Mouse (Mus musculus): Measurements from ENCODE around the gene Fam117b. TPM values are rescaled to one million over a fixed set of nuclear protein-coding genes. Genes with fewer than 3 reads are reported as not detected.

Fam117b gene
- polyA plus RNA-seq, 1 experiment = 19.8 TPM

GRCm38 (mm10) chr1:59967291-59967690, 54.5 kb downstream of the Fam117b start:
- no peaks in the 10 kb centered on the region for H3K9me3 ChIP-seq (replicated peaks; ENCODE audit: control insufficient read depth, insufficient read depth, low read length, poor library complexity, severe bottlenecking)
- H3K4me3 ChIP-seq (ENCODE audit: low read depth, low read length) = no peak overlapping the region
- no peaks in the 10 kb centered on the region for H3K4me1 ChIP-seq (ENCODE audit: control insufficient read depth, insufficient read depth, low read length)
- no peak for TF ChIP-seq POLR2A (IDR thresholded peaks at IDR 0.05; ENCODE audit: insufficient read depth, low read length)
- no peak for TF ChIP-seq CTCF (IDR thresholded peaks at IDR 0.05; ENCODE audit: low read depth, low read length)
- no peak for TF ChIP-seq EP300 (IDR thresholded peaks at IDR 0.05; ENCODE audit: insufficient read depth, low read depth, low read length)
- H3K36me3 ChIP-seq (ENCODE audit: control insufficient read depth, insufficient read depth, low read length, poor library complexity, severe bottlenecking) = no peaks in the 10 kb centered on the region
- no peak overlapping the region for H3K9ac ChIP-seq (ENCODE audit: low read depth, poor library complexity, severe bottlenecking)
- no peaks in the 10 kb centered on the region for H3K27me3 ChIP-seq (ENCODE audit: control insufficient read depth, insufficient read depth, low read length, poor library complexity, severe bottlenecking)
- no peak overlapping the region for H3K27ac ChIP-seq (ENCODE audit: insufficient read depth, low read length)

- Histone ChIP-seq H3K36me3 (ENCODE audit: control insufficient read depth, insufficient read depth, low read length, poor library complexity, severe bottlenecking) (no peaks in the 10 kb centered on the region; the same call in 1 of the 2 replicates), H3K27me3 (ENCODE audit: control insufficient read depth, insufficient read depth, low read length, poor library complexity, severe bottlenecking) (no peaks in the 10 kb centered on the region), H3K9me3 (replicated peaks; ENCODE audit: control insufficient read depth, insufficient read depth, low read length, poor library complexity, severe bottlenecking) (peaks cover 9% of the 10 kb centered on the region), H3K9ac (ENCODE audit: low read depth, poor library complexity, severe bottlenecking) (no peak overlapping the region), H3K27ac (ENCODE audit: insufficient read depth, low read length) (no peak overlapping the region), H3K4me3 (ENCODE audit: low read depth, low read length) (no peak overlapping the region), H3K4me1 (ENCODE audit: control insufficient read depth, insufficient read depth, low read length) (no peaks in the 10 kb centered on the region)
- TF ChIP-seq EP300 (IDR thresholded peaks at IDR 0.05; ENCODE audit: insufficient read depth, low read depth, low read length) = no peak
- TF ChIP-seq POLR2A (IDR thresholded peaks at IDR 0.05; ENCODE audit: insufficient read depth, low read length) = no peak
Measured at GRCm38 (mm10) chr1:59986626-59987025, 73.8 kb downstream of the Fam117b start.

GRCm38 (mm10) chr1:59987399-59988040, 74.7 kb downstream of the Fam117b start:
- no peaks in the 10 kb centered on the region; the same call in 1 of the 2 replicates for H3K36me3 ChIP-seq (ENCODE audit: control insufficient read depth, insufficient read depth, low read length, poor library complexity, severe bottlenecking)

GRCm38 (mm10) chr1:59995646-59996045, 82.8 kb downstream of the Fam117b start:
- no peak overlapping the region for H3K4me3 ChIP-seq (ENCODE audit: low read depth, low read length)
- no peaks in the 10 kb centered on the region for H3K4me1 ChIP-seq (ENCODE audit: control insufficient read depth, insufficient read depth, low read length)
- H3K27ac ChIP-seq (ENCODE audit: insufficient read depth, low read length) = no peak overlapping the region
- peak; percentile 37 for TF ChIP-seq CTCF (IDR thresholded peaks at IDR 0.05; ENCODE audit: low read depth, low read length)
- TF ChIP-seq POLR2A (IDR thresholded peaks at IDR 0.05; ENCODE audit: insufficient read depth, low read length) = no peak
- H3K9ac ChIP-seq (ENCODE audit: low read depth, poor library complexity, severe bottlenecking) = no peak overlapping the region
- H3K27me3 ChIP-seq (ENCODE audit: control insufficient read depth, insufficient read depth, low read length, poor library complexity, severe bottlenecking) = no peaks in the 10 kb centered on the region; the same call in 1 of the 2 replicates
- no peaks in the 10 kb centered on the region for H3K9me3 ChIP-seq (replicated peaks; ENCODE audit: control insufficient read depth, insufficient read depth, low read length, poor library complexity, severe bottlenecking)
- no peaks in the 10 kb centered on the region for H3K36me3 ChIP-seq (ENCODE audit: control insufficient read depth, insufficient read depth, low read length, poor library complexity, severe bottlenecking)

More at GRCm38 (mm10) chr1:59987399-59988040, 74.7 kb downstream of the Fam117b start:
- Histone ChIP-seq H3K9ac (ENCODE audit: low read depth, poor library complexity, severe bottlenecking) (no peak overlapping the region), H3K4me1 (ENCODE audit: control insufficient read depth, insufficient read depth, low read length) (no peaks in the 10 kb centered on the region), H3K4me3 (ENCODE audit: low read depth, low read length) (no peak overlapping the region), H3K27ac (ENCODE audit: insufficient read depth, low read length) (no peak overlapping the region), H3K9me3 (replicated peaks; ENCODE audit: control insufficient read depth, insufficient read depth, low read length, poor library complexity, severe bottlenecking) (peaks cover 9% of the 10 kb centered on the region), H3K27me3 (ENCODE audit: control insufficient read depth, insufficient read depth, low read length, poor library complexity, severe bottlenecking) (no peaks in the 10 kb centered on the region)
- no peak for TF ChIP-seq EP300 (IDR thresholded peaks at IDR 0.05; ENCODE audit: insufficient read depth, low read depth, low read length)

- no peak overlapping the region for H3K27ac ChIP-seq (ENCODE audit: insufficient read depth, low read length)
- no peaks in the 10 kb centered on the region for H3K9me3 ChIP-seq (replicated peaks; ENCODE audit: control insufficient read depth, insufficient read depth, low read length, poor library complexity, severe bottlenecking)
- H3K4me1 ChIP-seq (ENCODE audit: control insufficient read depth, insufficient read depth, low read length) = no peaks in the 10 kb centered on the region
- no peak overlapping the region for H3K4me3 ChIP-seq (ENCODE audit: low read depth, low read length)
- H3K27me3 ChIP-seq (ENCODE audit: control insufficient read depth, insufficient read depth, low read length, poor library complexity, severe bottlenecking) = no peaks in the 10 kb centered on the region; the same call in 1 of the 2 replicates
- H3K9ac ChIP-seq (ENCODE audit: low read depth, poor library complexity, severe bottlenecking) = no peak overlapping the region
- TF ChIP-seq POLR2A (IDR thresholded peaks at IDR 0.05; ENCODE audit: insufficient read depth, low read length) (no peak), CTCF (IDR thresholded peaks at IDR 0.05; ENCODE audit: low read depth, low read length) (no peak), EP300 (IDR thresholded peaks at IDR 0.05; ENCODE audit: insufficient read depth, low read depth, low read length) (no peak)
- H3K36me3 ChIP-seq (ENCODE audit: control insufficient read depth, insufficient read depth, low read length, poor library complexity, severe bottlenecking) = no peaks in the 10 kb centered on the region
Measured at GRCm38 (mm10) chr1:59997352-59997751, 84.5 kb downstream of the Fam117b start.

- no peaks in the 10 kb centered on the region for H3K36me3 ChIP-seq (ENCODE audit: control insufficient read depth, insufficient read depth, low read length, poor library complexity, severe bottlenecking)
- no peaks in the 10 kb centered on the region; the same call in 1 of the 2 replicates for H3K27me3 ChIP-seq (ENCODE audit: control insufficient read depth, insufficient read depth, low read length, poor library complexity, severe bottlenecking)
- no peak for TF ChIP-seq POLR2A (IDR thresholded peaks at IDR 0.05; ENCODE audit: insufficient read depth, low read length)
- no peak for TF ChIP-seq CTCF (IDR thresholded peaks at IDR 0.05; ENCODE audit: low read depth, low read length)
- no peak for TF ChIP-seq EP300 (IDR thresholded peaks at IDR 0.05; ENCODE audit: insufficient read depth, low read depth, low read length)
- no peaks in the 10 kb centered on the region for H3K4me1 ChIP-seq (ENCODE audit: control insufficient read depth, insufficient read depth, low read length)
- H3K9ac ChIP-seq (ENCODE audit: low read depth, poor library complexity, severe bottlenecking) = no peak overlapping the region
- H3K27ac ChIP-seq (ENCODE audit: insufficient read depth, low read length) = no peak overlapping the region
- no peak overlapping the region for H3K4me3 ChIP-seq (ENCODE audit: low read depth, low read length)
- H3K9me3 ChIP-seq (replicated peaks; ENCODE audit: control insufficient read depth, insufficient read depth, low read length, poor library complexity, severe bottlenecking) = no peaks in the 10 kb centered on the region
Measured at GRCm38 (mm10) chr1:60000319-60000718, 87.5 kb downstream of the Fam117b start.
